Comparison of ENCODE assay signal across 9 mouse cellular contexts in the genomic region with DNA sequence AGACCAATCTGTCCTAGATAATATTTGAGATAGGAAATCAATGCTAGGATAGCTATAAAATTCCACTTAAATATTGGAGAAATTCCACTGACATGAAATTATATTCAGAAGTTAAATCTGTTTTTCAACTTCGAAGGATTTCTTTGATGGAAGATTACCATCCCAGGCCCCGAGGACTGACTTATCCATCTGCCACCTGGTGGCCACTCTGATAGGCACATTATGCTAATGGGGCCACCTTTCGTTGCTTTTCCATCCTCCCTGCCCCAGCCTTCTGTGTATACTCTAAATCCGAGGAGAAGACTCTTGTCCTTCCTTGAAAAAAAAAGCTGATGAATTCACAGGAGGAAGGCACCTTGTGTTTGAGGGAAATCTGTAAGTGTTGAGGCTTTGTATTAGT. TPM values are rescaled to one million over a fixed set of nuclear protein-coding genes. Genes with fewer than 3 reads are reported as not detected.
A peak's percentile ranks its signal among the peaks of the same experiment; 100 is the strongest.
DNase-seq lines count a peak whose midpoint lies in the region; ATAC-seq and TF ChIP-seq lines count a peak whose summit lies in the region.
"Had no signal": no experiment of that assay in that cellular context is flagged by ENCODE, and none has a peak within 500 bp of the region (broad histone marks: within the 10 kb centered on the region; RNA-seq: fewer than 3 reads in every experiment).

No protein-coding gene starts in this region.

- no peaks in the 10 kb centered on the region for H3K9me3 ChIP-seq in liver, embryonic 11.5 days (ENCODE audit: control insufficient read depth, low read length)
- no peaks in the 10 kb centered on the region for H3K9me3 ChIP-seq in heart, embryonic 12.5 days (replicated peaks)
- H3K9me3 ChIP-seq: lung, embryonic 15.5 days had no signal

- no peaks in the 10 kb centered on the region for H3K79me2 ChIP-seq in liver, adult 2 months (ENCODE audit: control insufficient read depth, insufficient read depth, low read length)

- no peak overlapping the region for H3K9ac ChIP-seq in liver, adult 2 months (ENCODE audit: low read depth, low read length)
- no peak overlapping the region for H3K9ac ChIP-seq in liver, embryonic 11.5 days (ENCODE audit: low read depth, low read length)
- no peak overlapping the region for H3K9ac ChIP-seq in heart, embryonic 12.5 days
- H3K9ac ChIP-seq: lung, embryonic 15.5 days had no signal

- peak; percentile 17 for DNase-seq in cerebellum, postnatal 36 days
- no peak for DNase-seq in cerebellum, adult 11-12 months
- DNase-seq in liver, adult 2 months (ENCODE audit: extremely low read depth, low read depth, low spot score), result no peak
- DNase-seq in liver, embryonic 11.5 days (ENCODE audit: low spot score), result no peak
- peak; percentile 48 for DNase-seq in NIH3T3 (ENCODE audit: low read depth)
- peak; percentile 59 to 69 for DNase-seq in kidney, postnatal 4 days
- DNase-seq in natural killer cell, adult 2 months (ENCODE audit: low spot score in 2 of 2), result no peak

- ATAC-seq in liver, embryonic 11.5 days (replicated peaks; ENCODE audit: low FRiP score), result no peak
- no peak for ATAC-seq in heart, embryonic 12.5 days (ENCODE audit: insufficient number of reproducible peaks, low FRiP score)

- no peak overlapping the region for H3K27ac ChIP-seq in liver, adult 2 months (replicated peaks; ENCODE audit: insufficient read depth, low read depth, low read length)
- no peak overlapping the region for H3K27ac ChIP-seq in liver, embryonic 11.5 days (ENCODE audit: low read depth, low read length)
- H3K27ac ChIP-seq in heart, embryonic 12.5 days (ENCODE audit: poor library complexity, severe bottlenecking), result no peak overlapping the region
- H3K27ac ChIP-seq: lung, embryonic 15.5 days had no signal

- H3K4me3 ChIP-seq in liver, adult 2 months (ENCODE audit: insufficient read depth, low read depth, low read length), result no peak overlapping the region
- H3K4me3 ChIP-seq in liver, embryonic 11.5 days (ENCODE audit: low read depth, low read length), result no peak overlapping the region
- H3K4me3 ChIP-seq in heart, embryonic 12.5 days, result no peak overlapping the region
- H3K4me3 ChIP-seq: lung, embryonic 15.5 days had no signal

- TF ChIP-seq CTCF in liver, adult 2 months (IDR thresholded peaks at IDR 0.05; ENCODE audit: low read depth, low read length), result peak; percentile 45; the same call in 1 of the 2 replicates

- H3K4me2 ChIP-seq in liver, embryonic 11.5 days, result no peak overlapping the region
- no peak overlapping the region for H3K4me2 ChIP-seq in heart, embryonic 12.5 days
- H3K4me2 ChIP-seq: lung, embryonic 15.5 days had no signal

- no peaks in the 10 kb centered on the region for H3K4me1 ChIP-seq in liver, adult 2 months (ENCODE audit: control insufficient read depth, insufficient read depth, low read length)
- H3K4me1 ChIP-seq in liver, embryonic 11.5 days (replicated peaks; ENCODE audit: control insufficient read depth, insufficient read depth, low read length), result no peaks in the 10 kb centered on the region
- H3K4me1 ChIP-seq in heart, embryonic 12.5 days (replicated peaks), result no peaks in the 10 kb centered on the region
- H3K4me1 ChIP-seq: lung, embryonic 15.5 days had no signal

- TF ChIP-seq POLR2A in liver, adult 2 months (IDR thresholded peaks at IDR 0.05; ENCODE audit: extremely low read depth, insufficient read depth, low read length), result no peak

- H3K27me3 ChIP-seq in liver, adult 2 months (ENCODE audit: control insufficient read depth, insufficient read depth, low read length), result no peaks in the 10 kb centered on the region
- H3K27me3 ChIP-seq in liver, embryonic 11.5 days (replicated peaks; ENCODE audit: control insufficient read depth, insufficient read depth, low read length), result no peaks in the 10 kb centered on the region
- H3K27me3 ChIP-seq in heart, embryonic 12.5 days (replicated peaks), result no peaks in the 10 kb centered on the region
- H3K27me3 ChIP-seq: lung, embryonic 15.5 days had no signal

- WGBS in liver, adult 2 months, result 28% methylated on average over 4 of the region's 4 CpGs
- WGBS in liver, embryonic 11.5 days, result 39% methylated on average over 4 of the region's 4 CpGs
- 36% methylated on average over 4 of the region's 4 CpGs for WGBS in heart, embryonic 12.5 days

- H3K36me3 ChIP-seq in liver, adult 2 months (ENCODE audit: control insufficient read depth, insufficient read depth, low read length), result no peaks in the 10 kb centered on the region
- H3K36me3 ChIP-seq in liver, embryonic 11.5 days (ENCODE audit: control insufficient read depth, insufficient read depth, low read length), result no peaks in the 10 kb centered on the region
- H3K36me3 ChIP-seq in heart, embryonic 12.5 days, result no peaks in the 10 kb centered on the region
- H3K36me3 ChIP-seq: lung, embryonic 15.5 days had no signal

RNA-seq across cellular contexts. Expression of a gene that starts 11.8 kb away (rescaled TPM):
- total RNA-seq in liver, adult 2 months (2014; rRNA removed), result 6.9 TPM in 2 replicates
- 3.6 and 4.5 TPM in 2 replicates for polyA plus RNA-seq in liver, adult 2 months (2012; rRNA removed)
- polyA plus RNA-seq in liver, embryonic 11.5 days (2014; fragmentation: Nextera tagmentation; extraction: Ambion mirVana), result 9.2 and 10.1 TPM in 2 replicates
- polyA plus RNA-seq in heart, embryonic 12.5 days (2016; fragmentation: Nextera tagmentation; extraction: Ambion mirVana), result 8.9 and 9.0 TPM in 2 replicates

Comparison
In these comparisons a context has a peak if more than half of its experiments do, and no peak if none do; other contexts are left out.
1. DNase-seq: peak in cerebellum, postnatal 36 days (2 of 2), NIH3T3 (single experiment) and kidney, postnatal 4 days (2 of 2); none in cerebellum, adult 11-12 months (single experiment), liver, adult 2 months (single experiment), liver, embryonic 11.5 days (single experiment) and natural killer cell, adult 2 months (0 of 2).